Mouse (Mus musculus): Measurements from ENCODE around the gene Tmppe. TPM values are rescaled to one million over a fixed set of nuclear protein-coding genes. Genes with fewer than 3 reads are reported as not detected.
"Not testable (repeated sequence)": the region's sequence is repeated elsewhere in the genome, so short reads cannot be mapped to it uniquely, and the experiment has no call there.

Tmppe gene
- polyA plus RNA-seq (2015; fragmentation: Nextera tagmentation; extraction: Ambion mirVana) = 7.0 and 9.7 TPM in 2 replicates

GRCm38 (mm10) chr9:114400949-114401684 is at the start of gene Tmppe, which contains the start of gene Glb1:
TSS of gene Tmppe (plus strand) at chr9:114401105.
TSS of gene Glb1 (plus strand) at chr9:114401076.
- WGBS = under 1% methylated on average over 68 of the region's 73 CpGs

GRCm38 (mm10) chr9:114367783-114368470 is 33.0 kb upstream of the Tmppe start:
- H3K27me3 ChIP-seq (ENCODE audit: insufficient read depth, low read length) = no peaks in the 10 kb centered on the region
- no peaks in the 10 kb centered on the region for H3K9me3 ChIP-seq (replicated peaks; ENCODE audit: low read length)
- DNase-seq (ENCODE audit: low spot score) (peak; percentile 68), ATAC-seq (replicated peaks; ENCODE audit: low FRiP score, low read depth) (peak; percentile 60; the same call in 1 of the 2 replicates)
- H3K4me1 ChIP-seq (replicated peaks; ENCODE audit: insufficient read depth, low read length) = no peaks in the 10 kb centered on the region
- H3K36me3 ChIP-seq (ENCODE audit: insufficient read depth, low read length) = no peaks in the 10 kb centered on the region
- H3K27ac ChIP-seq = no peak overlapping the region
- H3K4me2 ChIP-seq (ENCODE audit: low read length) = peak overlapping the region; percentile 81
- peak overlapping the region; percentile 46 for H3K9ac ChIP-seq (ENCODE audit: low read depth, low read length)
- TF ChIP-seq CTCF (IDR thresholded peaks at IDR 0.05; ENCODE audit: low read depth) = no peak
- H3K4me3 ChIP-seq (replicated peaks; ENCODE audit: low read depth, low read length) = peak overlapping the region; percentile 43
- under 1% methylated on average over 48 of the region's 48 CpGs for WGBS

More at GRCm38 (mm10) chr9:114400949-114401684, at the start of gene Tmppe, which contains the start of gene Glb1:
- H3K4me2 ChIP-seq (ENCODE audit: low read length) = peak within 1 kb of the TSS; percentile 75
- H3K4me1 ChIP-seq (replicated peaks; ENCODE audit: insufficient read depth, low read length) = no peaks in the 10 kb centered on the region
- peaks cover 21% of the 10 kb centered on the region; the same call in 1 of the 2 replicates for H3K36me3 ChIP-seq (ENCODE audit: insufficient read depth, low read length)
- no peaks in the 10 kb centered on the region for H3K9me3 ChIP-seq (replicated peaks; ENCODE audit: low read length)
- peak; percentile 96 for DNase-seq (ENCODE audit: low spot score)
- H3K27ac ChIP-seq = peak within 1 kb of the TSS; percentile 97
- H3K27me3 ChIP-seq (ENCODE audit: insufficient read depth, low read length) = no peaks in the 10 kb centered on the region
- peak; percentile 96 for ATAC-seq (replicated peaks; ENCODE audit: low FRiP score, low read depth)
- H3K9ac ChIP-seq (ENCODE audit: low read depth, low read length) = peak within 1 kb of the TSS; percentile 90
- peak; percentile 61 for TF ChIP-seq CTCF (IDR thresholded peaks at IDR 0.05; ENCODE audit: low read depth)
- H3K4me3 ChIP-seq (replicated peaks; ENCODE audit: low read depth, low read length) = peak within 1 kb of the TSS; percentile 62

- DNase-seq (ENCODE audit: low spot score) (no peak), ATAC-seq (replicated peaks; ENCODE audit: low FRiP score, low read depth) (no peak; the same call in 1 of the 2 replicates)
- Histone ChIP-seq H3K4me1 (replicated peaks; ENCODE audit: insufficient read depth, low read length) (no peaks in the 10 kb centered on the region), H3K27ac (no peak overlapping the region), H3K27me3 (ENCODE audit: insufficient read depth, low read length) (no peaks in the 10 kb centered on the region), H3K9me3 (replicated peaks; ENCODE audit: low read length) (no peaks in the 10 kb centered on the region), H3K4me2 (ENCODE audit: low read length) (peak overlapping the region; percentile 81), H3K9ac (ENCODE audit: low read depth, low read length) (peak overlapping the region; percentile 46; the same call in 1 of the 2 replicates), H3K4me3 (replicated peaks; ENCODE audit: low read depth, low read length) (peak overlapping the region; percentile 43), H3K36me3 (ENCODE audit: insufficient read depth, low read length) (no peaks in the 10 kb centered on the region)
- 14% methylated on average over 12 of the region's 12 CpGs for WGBS
- TF ChIP-seq CTCF (IDR thresholded peaks at IDR 0.05; ENCODE audit: low read depth) = no peak
These were observed 32.4 kb upstream of the Tmppe start for GRCm38 (mm10) chr9:114368471-114368858.

GRCm38 (mm10) chr9:114369389-114369788 is 31.5 kb upstream of the Tmppe start:
- TF ChIP-seq CTCF (IDR thresholded peaks at IDR 0.05; ENCODE audit: low read depth) = peak; percentile 51
- not testable (repeated sequence) for H3K9me3 ChIP-seq (replicated peaks; ENCODE audit: low read length); H3K36me3 ChIP-seq (ENCODE audit: insufficient read depth, low read length); H3K27me3 ChIP-seq (ENCODE audit: insufficient read depth, low read length); H3K9ac ChIP-seq (ENCODE audit: low read depth, low read length); H3K4me1 ChIP-seq (replicated peaks; ENCODE audit: insufficient read depth, low read length); H3K4me3 ChIP-seq (replicated peaks; ENCODE audit: low read depth, low read length); H3K27ac ChIP-seq; H3K4me2 ChIP-seq (ENCODE audit: low read length)
- 0 out of 2 replicates have a peak, but pooled peaks have one; percentile 41 for ATAC-seq (replicated peaks; ENCODE audit: low FRiP score, low read depth)
- peak; percentile 25 for DNase-seq (ENCODE audit: low spot score)
- WGBS = 58% methylated on average over 5 of the region's 5 CpGs

GRCm38 (mm10) chr9:114371717-114372116 is 29.2 kb upstream of the Tmppe start:
- H3K9me3 ChIP-seq (replicated peaks; ENCODE audit: low read length); H3K27ac ChIP-seq; DNase-seq (ENCODE audit: low spot score); H3K4me3 ChIP-seq (replicated peaks; ENCODE audit: low read depth, low read length); H3K9ac ChIP-seq (ENCODE audit: low read depth, low read length); H3K27me3 ChIP-seq (ENCODE audit: insufficient read depth, low read length); ATAC-seq (replicated peaks; ENCODE audit: low FRiP score, low read depth); H3K4me1 ChIP-seq (replicated peaks; ENCODE audit: insufficient read depth, low read length); H3K4me2 ChIP-seq (ENCODE audit: low read length); H3K36me3 ChIP-seq (ENCODE audit: insufficient read depth, low read length): not testable (repeated sequence)
- WGBS = 26% methylated on average over 5 of the region's 5 CpGs
- peak; percentile 23; the same call in 1 of the 2 replicates for TF ChIP-seq CTCF (IDR thresholded peaks at IDR 0.05; ENCODE audit: low read depth)

- H3K4me2 ChIP-seq (ENCODE audit: low read length) = no peak overlapping the region
- no peak for ATAC-seq (replicated peaks; ENCODE audit: low FRiP score, low read depth)
- no peak overlapping the region for H3K4me3 ChIP-seq (replicated peaks; ENCODE audit: low read depth, low read length)
- no peak overlapping the region for H3K9ac ChIP-seq (ENCODE audit: low read depth, low read length)
- peaks cover 19% of the 10 kb centered on the region; the same call in 1 of the 2 replicates for H3K36me3 ChIP-seq (ENCODE audit: insufficient read depth, low read length)
- WGBS = 92% methylated on average over 10 of the region's 10 CpGs
- no peaks in the 10 kb centered on the region for H3K4me1 ChIP-seq (replicated peaks; ENCODE audit: insufficient read depth, low read length)
- no peak for TF ChIP-seq CTCF (IDR thresholded peaks at IDR 0.05; ENCODE audit: low read depth)
- DNase-seq (ENCODE audit: low spot score) = no peak
- no peaks in the 10 kb centered on the region for H3K9me3 ChIP-seq (replicated peaks; ENCODE audit: low read length)
- H3K27me3 ChIP-seq (ENCODE audit: insufficient read depth, low read length) = no peaks in the 10 kb centered on the region
- H3K27ac ChIP-seq = no peak overlapping the region
These were observed 25.5 kb upstream of the Tmppe start for GRCm38 (mm10) chr9:114375276-114375962.

Data from kidney, postnatal 0 days (tissue).